Mouse (Mus musculus) heart, postnatal 36 days (tissue): ENCODE data around the gene Ago4. TPM values are rescaled to one million over a fixed set of nuclear protein-coding genes. Genes with fewer than 3 reads are reported as not detected.

Source experiments
- microRNA-seq, 2 experiments: library from miRNA; unstranded; fragments of <30 nt; microRNA quantifications; one replicate each; pipeline ENCODE4 v1.2.0; 2021; ENCODE audit warnings: borderline number of aligned reads in 2 of 2
- total RNA-seq, 2 experiments: library from RNA; stranded (reverse); gene quantifications; 2 replicates each; pipeline ENCODE4 v1.2.3; 2021

Ago4 gene
- total RNA-seq, 2 experiments from 2014 or later: 9.2 to 9.7 TPM

Small RNAs within 50 kb of the gene (microRNA-seq; reads per million reads assigned to microRNA genes)
- 0 reads per million in 2 experiments for gene Mir7119

Other genes starting within 250 kb of the Ago4 start
- gene Col8a2, start 246.7 kb downstream of the Ago4 start, total RNA-seq: under 1 TPM; 0.61 to 0.62 TPM
- 10 to 100 TPM; 12.2 TPM for gene Adprhl2, start 211.8 kb downstream of the Ago4 start, total RNA-seq
- gene Tekt2, start 207.8 kb downstream of the Ago4 start, total RNA-seq: under 1 TPM; 0.44 to 0.84 TPM
- gene Ago3, start 103.9 kb downstream of the Ago4 start, total RNA-seq: 10 to 100 TPM in 1 of 2 experiments, 1 to 10 TPM in 1; 9.0 to 11.7 TPM
- gene Ago1, start 64.9 kb downstream of the Ago4 start, total RNA-seq: 10 to 100 TPM; 11.2 to 13.5 TPM
- gene Clspn, start 23.5 kb upstream of the Ago4 start, total RNA-seq: under 1 TPM; 0.53 to 0.84 TPM
- gene 5730409E04Rik, start 76.3 kb upstream of the Ago4 start, total RNA-seq: 10 to 100 TPM; 10.7 to 10.8 TPM
- gene Psmb2, start 144.2 kb upstream of the Ago4 start, total RNA-seq: 100 to 1,000 TPM; 116 to 125 TPM
- not detected for gene Tfap2e, start 202.8 kb upstream of the Ago4 start, total RNA-seq
- gene Ncdn, start 220.0 kb upstream of the Ago4 start, total RNA-seq: 10 to 100 TPM; 13.0 to 16.0 TPM
- gene AU040320, start 220.1 kb upstream of the Ago4 start, total RNA-seq: 10 to 100 TPM; 29.4 to 33.5 TPM